Mouse (Mus musculus): ENCODE data around the gene Srebf1. TPM values are rescaled to one million over a fixed set of nuclear protein-coding genes. Genes with fewer than 3 reads are reported as not detected.

Gene Srebf1
- total RNA-seq (2021): 10 to 100 TPM; 60.3 to 67.5 TPM

- DNase-seq: peak; percentile 71
- intact Hi-C loops (cut with DNase I): no loop called here
These were observed at the start of gene Srebf1 for GRCm38 (mm10) chr11:60222469-60223236. Gene Srebf1, minus strand, starts transcription at chr11:60222581.

- intact Hi-C loops (cut with DNase I): no loop called here
- DNase-seq: no peak
These were observed 46.2 kb upstream of the Srebf1 start for GRCm38 (mm10) chr11:60268563-60268962.

- intact Hi-C loops (cut with DNase I): no loop called here
- no peak for DNase-seq
These were observed 43.0 kb upstream of the Srebf1 start for GRCm38 (mm10) chr11:60265271-60265985.

GRCm38 (mm10) chr11:60264651-60265050, 42.3 kb upstream of the Srebf1 start:
- intact Hi-C loops (cut with DNase I): no loop called here

GRCm38 (mm10) chr11:60262396-60262795, 40.0 kb upstream of the Srebf1 start:
- DNase-seq: no peak
- intact Hi-C loops (cut with DNase I): no loop called here

More at GRCm38 (mm10) chr11:60264651-60265050, 42.3 kb upstream of the Srebf1 start:
- peak; percentile 64 for DNase-seq

GRCm38 (mm10) chr11:60260743-60261142, 38.4 kb upstream of the Srebf1 start:
- intact Hi-C loops (cut with DNase I): no loop called here
- DNase-seq: no peak

GRCm38 (mm10) chr11:60257696-60258095, 35.3 kb upstream of the Srebf1 start:
- intact Hi-C loops (cut with DNase I): no loop called here
- DNase-seq: no peak

GRCm38 (mm10) chr11:60256713-60257112, 34.3 kb upstream of the Srebf1 start:
- intact Hi-C loops (cut with DNase I): no loop called here
- no peak for DNase-seq

- peak; percentile 97 for DNase-seq
- intact Hi-C loops (cut with DNase I): no loop called here
These were observed 33.8 kb upstream of the Srebf1 start for GRCm38 (mm10) chr11:60256176-60256681.

GRCm38 (mm10) chr11:60255639-60256038, 33.3 kb upstream of the Srebf1 start:
- intact Hi-C loops (cut with DNase I): no loop called here
- DNase-seq: no peak

- intact Hi-C loops (cut with DNase I): no loop called here
- DNase-seq: peak; percentile 27
These were observed 32.8 kb upstream of the Srebf1 start for GRCm38 (mm10) chr11:60255181-60255580.

- peak; percentile 50 for DNase-seq
- intact Hi-C loops (cut with DNase I): no loop called here
These were observed 31.9 kb upstream of the Srebf1 start for GRCm38 (mm10) chr11:60254308-60254707.

GRCm38 (mm10) chr11:60253546-60253945, 31.2 kb upstream of the Srebf1 start:
- intact Hi-C loops (cut with DNase I): no loop called here
- DNase-seq: no peak

GRCm38 (mm10) chr11:60250971-60251643, 28.7 kb upstream of the Srebf1 start:
- DNase-seq: peak; percentile 63
- intact Hi-C loops (cut with DNase I): no loop called here

GRCm38 (mm10) chr11:60249885-60250284, 27.5 kb upstream of the Srebf1 start:
- DNase-seq: no peak
- intact Hi-C loops (cut with DNase I): no loop called here

GRCm38 (mm10) chr11:60248596-60249404, 26.4 kb upstream of the Srebf1 start:
- intact Hi-C loops (cut with DNase I): no loop called here
- DNase-seq: peak; percentile 27

- DNase-seq: peak; percentile 62
- intact Hi-C loops (cut with DNase I): no loop called here
These were observed 25.6 kb upstream of the Srebf1 start for GRCm38 (mm10) chr11:60247753-60248550.

- intact Hi-C loops (cut with DNase I): no loop called here
- DNase-seq: peak; percentile 35
These were observed 23.7 kb upstream of the Srebf1 start for GRCm38 (mm10) chr11:60246077-60246476.

GRCm38 (mm10) chr11:60244503-60245143, 22.2 kb upstream of the Srebf1 start:
- intact Hi-C loops (cut with DNase I): no loop called here
- DNase-seq: no peak

Measured in left cerebral cortex, postnatal 4 days (tissue).